Mouse (Mus musculus) liver, postnatal 0 days (tissue): Measurements from ENCODE around the gene Ccdc155.
A peak's percentile ranks its signal among the peaks of the same experiment; 100 is the strongest.

Experiments used
- CTCF ChIP-seq: sonication (generic); IDR thresholded peaks from 2 replicates; pipeline ENCODE4 v1.5.1; 2016; ENCODE audit warnings: antibody characterized with exemption, low read depth
- EP300 ChIP-seq: IDR thresholded peaks from 2 replicates; pipeline ENCODE4 v1.6.1; 2016; ENCODE audit warnings: antibody characterized with exemption, low read depth, mild to moderate bottlenecking

DNA sequence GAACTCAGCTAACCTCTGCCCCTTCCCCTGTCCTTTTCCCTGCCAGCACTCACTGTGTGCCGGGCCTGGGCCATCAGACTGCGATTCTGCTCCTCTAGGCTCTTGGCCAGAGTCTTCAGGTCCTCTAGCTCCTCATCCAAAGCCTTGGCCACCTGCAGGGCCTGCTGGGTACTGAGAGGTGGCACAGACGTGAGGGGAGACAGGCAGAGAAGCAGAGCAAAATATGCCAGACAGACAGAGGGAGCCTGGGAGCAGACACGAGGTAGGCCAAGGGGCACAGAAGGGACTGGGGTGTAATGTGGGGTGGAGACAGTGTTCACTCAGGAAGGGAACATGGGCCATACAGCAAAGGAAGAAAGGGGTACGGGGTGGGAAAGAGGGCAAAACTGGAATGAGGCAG is 11.3 kb downstream of the Ccdc155 start:
- 0 out of 2 replicates have a peak, but pooled peaks have one; percentile 2 for TF ChIP-seq CTCF
- TF ChIP-seq EP300 = no peak
